Mouse (Mus musculus) C2C12 (cell line): ENCODE data around the gene Dner.

Source experiments
- CEBPB ChIP-seq: IDR thresholded peaks from one replicate; pipeline ENCODE4 v1.6.1; 2011; ENCODE audit warnings: low read depth, mild to moderate bottlenecking, control low read depth, moderate library complexity
- CTCF ChIP-seq: IDR thresholded peaks from one replicate; pipeline ENCODE4 v1.5.1; 2011; ENCODE audit not compliant: control insufficient read depth, insufficient read depth, insufficient read length
- MAX ChIP-seq: IDR thresholded peaks from one replicate; pipeline ENCODE4 v1.6.1; 2011; ENCODE audit warnings: mild to moderate bottlenecking, control low read depth

DNA sequence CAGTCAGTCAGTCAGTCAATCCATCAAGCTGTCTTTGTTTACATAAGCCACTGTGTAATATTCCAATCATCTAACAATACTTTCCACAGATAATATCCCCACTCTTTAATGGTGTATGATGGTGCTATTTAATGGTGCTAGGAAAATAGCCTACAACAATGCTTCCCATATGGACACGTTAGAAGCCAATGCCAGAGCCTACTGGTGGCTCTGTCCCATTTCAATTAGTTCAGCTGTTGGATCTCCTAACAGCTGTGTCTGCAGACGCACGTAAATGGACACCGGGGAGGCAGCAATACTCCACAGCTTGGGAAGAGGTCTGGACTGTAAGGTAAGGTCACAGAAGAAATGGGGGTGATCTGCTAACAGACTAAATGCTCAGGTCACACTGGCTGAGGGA lies 171.6 kb downstream of the Dner start:
- TF ChIP-seq CTCF (no peak), CEBPB (no peak), MAX (no peak)
